Mouse (Mus musculus) intestine, embryonic 14.5 days (tissue): ENCODE measurements around the gene Lrfn3. TPM values are rescaled to one million over a fixed set of nuclear protein-coding genes. Genes with fewer than 3 reads are reported as not detected.

Experiments used
- ATAC-seq: fragments of 200-750 bp; cut with Nextera tagmentation; replicated peaks from 2 replicates; pipeline ENCODE4 v1.8.0; 2017; ENCODE audit warnings: low read depth, moderate number of reproducible peaks, moderate TSS enrichment, moderate library complexity; ENCODE audit not compliant: low FRiP score, low TSS enrichment
- DNase-seq: peaks from one replicate; pipeline ENCODE4 v3.0.0-alpha.2; 2018; ENCODE audit warnings: low spot score
- H3K27ac ChIP-seq: fragments of 300-500 bp; sonication (generic); 2 replicates; pipeline ENCODE4 v1.5.1; 2014; ENCODE audit warnings: low read depth, mild to moderate bottlenecking, control low read depth
- H3K27me3 ChIP-seq: fragments of 300-500 bp; sonication (generic); replicated peaks from 2 replicates; pipeline ENCODE4 v1.6.1; 2014; ENCODE audit warnings: low read length, control low read depth; ENCODE audit not compliant: control insufficient read depth, insufficient read depth
- H3K36me3 ChIP-seq: fragments of 300-500 bp; sonication (generic); 2 replicates; pipeline ENCODE4 v1.6.1; 2014; ENCODE audit warnings: low read length, control low read depth; ENCODE audit not compliant: control insufficient read depth, insufficient read depth
- H3K4me1 ChIP-seq: fragments of 300-500 bp; sonication (generic); replicated peaks from 2 replicates; pipeline ENCODE4 v1.6.1; 2014; ENCODE audit warnings: low read length, control low read depth, mixed read lengths; ENCODE audit not compliant: control insufficient read depth, insufficient read depth
- H3K4me2 ChIP-seq: fragments of 300-500 bp; sonication (generic); 2 replicates; pipeline ENCODE4 v1.6.1; 2014; ENCODE audit warnings: low read length
- H3K4me3 ChIP-seq: fragments of 300-500 bp; sonication (generic); 2 replicates; pipeline ENCODE4 v1.5.1; 2014; ENCODE audit warnings: low read depth, low read length, control low read depth, mixed read lengths
- H3K9ac ChIP-seq: fragments of 300-500 bp; sonication (generic); 2 replicates; pipeline ENCODE4 v1.6.1; 2014; ENCODE audit warnings: mild to moderate bottlenecking, low read length
- H3K9me3 ChIP-seq: fragments of 300-500 bp; sonication (generic); 2 replicates; pipeline ENCODE4 v1.6.1; 2016; ENCODE audit warnings: low read length, control low read depth; ENCODE audit not compliant: control insufficient read depth
- WGBS: fragments of 180-500 bp; shearing (Covaris S2); extraction: QIAGEN DNeasy Blood & Tissue Kit; methylation state at CpG from one replicate; pipeline ENCODE4 v1.1.7; 2014; 5-methylcytosine and 5-hydroxymethylcytosine counted together
- polyA plus RNA-seq: library from polyadenylated mRNA; unstranded; fragments of >200 nt; fragmentation: Nextera tagmentation; extraction: Ambion mirVana; gene quantifications from 2 replicates; pipeline ENCODE4 v1.2.1, GENCODE M21; 2014

The Lrfn3 gene
- polyA plus RNA-seq, 1 experiment from 2014 or later: 4.4 TPM

DNA sequence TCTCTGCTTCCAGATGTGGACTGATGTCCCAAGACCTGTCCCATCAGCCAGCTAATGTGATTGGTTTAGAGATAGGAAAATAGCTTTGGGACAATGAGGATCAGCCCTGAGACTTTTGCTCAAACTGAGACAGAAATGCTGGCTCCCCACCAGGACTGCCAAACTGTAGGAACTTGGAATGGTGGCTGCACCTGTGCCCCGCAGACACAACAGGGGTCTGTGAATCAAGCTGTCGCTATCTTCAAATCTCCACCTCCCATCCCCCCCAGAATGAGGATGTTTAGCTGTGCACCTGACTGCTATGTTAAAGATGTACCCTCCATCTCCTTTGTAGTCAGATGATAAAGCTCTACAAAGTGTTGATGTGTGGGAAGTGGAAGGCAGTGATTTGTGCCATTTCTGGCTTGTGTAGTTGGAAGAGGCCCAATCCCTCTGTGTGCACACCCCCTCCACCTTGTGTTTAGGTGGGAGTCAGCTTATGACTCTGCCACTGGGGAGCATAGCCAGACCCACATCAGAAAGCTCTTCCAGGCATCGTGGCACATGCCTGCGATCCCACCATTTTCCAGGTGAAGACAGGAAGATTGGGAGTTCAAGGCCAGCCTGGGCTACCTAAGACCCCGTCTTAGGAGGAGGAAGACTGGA, 38.1 kb downstream of the Lrfn3 start:
- H3K27ac ChIP-seq: no peak overlapping the region
- H3K9ac ChIP-seq: no peak overlapping the region
- H3K4me2 ChIP-seq: no peak overlapping the region
- ATAC-seq (no peak), DNase-seq (no peak)
- WGBS: 78% methylated on average over 5 of the region's 5 CpGs
- H3K4me3 ChIP-seq: no peak overlapping the region
- H3K4me1 ChIP-seq: peaks cover 13% of the 10 kb centered on the region
- H3K27me3 ChIP-seq: no peaks in the 10 kb centered on the region
- H3K9me3 ChIP-seq: no peaks in the 10 kb centered on the region
- H3K36me3 ChIP-seq: no peaks in the 10 kb centered on the region

DNA sequence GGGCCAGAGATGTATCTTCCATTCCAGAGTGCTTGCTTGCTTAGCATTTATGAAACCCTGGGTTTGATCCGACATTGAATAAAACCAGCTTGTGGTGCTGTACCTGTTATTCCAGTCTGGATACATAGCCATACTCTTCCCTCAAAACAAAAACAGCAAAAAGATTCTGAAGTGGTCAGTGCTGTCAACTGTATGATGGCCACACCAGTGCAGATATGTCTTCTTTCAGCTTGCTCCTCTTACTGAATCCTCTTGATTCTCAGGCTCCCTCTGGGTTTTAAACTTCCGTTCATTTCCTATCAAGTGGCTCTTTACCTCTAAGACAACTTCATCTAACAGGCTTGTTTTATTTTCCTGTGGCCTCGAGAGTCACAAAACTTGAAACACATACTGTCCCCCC, 38.8 kb downstream of the Lrfn3 start, which contains the start of gene Sdhaf1:
TSS of gene Sdhaf1 (minus strand) at position 101 of the 400 bp plus-strand sequence.
- Histone ChIP-seq H3K36me3 (no peaks in the 10 kb centered on the region), H3K27me3 (no peaks in the 10 kb centered on the region), H3K9ac (peak within 1 kb of the TSS; percentile 44), H3K4me1 (peaks cover 13% of the 10 kb centered on the region), H3K4me3 (peak within 1 kb of the TSS; percentile 68), H3K9me3 (no peaks in the 10 kb centered on the region), H3K4me2 (peak within 1 kb of the TSS; percentile 74), H3K27ac (peak within 1 kb of the TSS; percentile 79; the same call in 1 of the 2 replicates)
- DNase-seq (no peak), ATAC-seq (no peak)
- 79% methylated on average over 3 of the region's 3 CpGs for whole genome bisulfite sequencing

DNA sequence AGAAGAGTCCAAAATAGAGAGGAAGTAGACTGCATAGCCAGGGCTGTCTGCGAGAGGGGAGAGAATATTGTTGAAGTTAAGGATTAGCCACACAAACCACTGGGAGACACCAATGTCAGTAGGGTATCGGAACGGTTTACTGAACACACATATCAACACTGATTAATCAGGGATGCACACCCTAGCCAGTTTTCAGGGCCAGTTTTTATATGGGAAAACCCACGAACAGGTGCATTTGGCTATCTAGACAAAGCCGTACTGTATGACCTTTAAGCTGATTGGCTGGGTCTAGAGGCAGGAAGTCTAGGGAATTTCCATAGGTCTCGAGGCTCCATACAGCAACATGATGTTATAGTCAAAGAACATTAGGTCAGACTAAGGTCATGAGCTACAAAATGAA, 39.7 kb downstream of the Lrfn3 start:
- no peak for DNase-seq
- no peaks in the 10 kb centered on the region for H3K9me3 ChIP-seq
- 34% methylated on average over 6 of the region's 6 CpGs for WGBS
- H3K4me1 ChIP-seq: peaks cover 13% of the 10 kb centered on the region
- no peaks in the 10 kb centered on the region for H3K27me3 ChIP-seq
- H3K9ac ChIP-seq: peak overlapping the region; percentile 44
- no peak for ATAC-seq
- peak overlapping the region; percentile 79; the same call in 1 of the 2 replicates for H3K27ac ChIP-seq
- no peaks in the 10 kb centered on the region for H3K36me3 ChIP-seq
- peak overlapping the region; percentile 68 for H3K4me3 ChIP-seq
- peak overlapping the region; percentile 74 for H3K4me2 ChIP-seq

DNA sequence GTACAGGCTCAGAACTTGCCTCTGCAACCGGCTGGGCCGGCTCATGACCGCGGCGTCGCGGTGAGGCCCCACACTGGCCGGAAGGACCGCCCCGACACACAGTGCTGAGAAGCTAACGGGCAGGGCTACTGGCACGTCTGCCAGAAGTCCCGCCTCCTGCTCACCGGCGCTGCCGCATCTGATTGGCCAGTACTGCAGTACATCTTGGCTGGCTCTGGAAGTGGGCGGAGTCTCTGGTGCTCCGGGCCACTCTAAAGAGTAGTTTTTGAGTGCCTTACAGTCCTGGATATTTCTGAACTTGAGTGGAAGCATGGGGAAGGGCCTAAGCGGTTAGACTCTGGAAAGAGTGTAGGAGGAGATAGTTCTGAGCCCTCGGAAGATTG, 40.3 kb downstream of the Lrfn3 start:
- Histone ChIP-seq H3K27ac (peak overlapping the region; percentile 81), H3K9ac (peak overlapping the region; percentile 71), H3K4me1 (peaks cover 13% of the 10 kb centered on the region), H3K4me2 (peak overlapping the region; percentile 74), H3K9me3 (no peaks in the 10 kb centered on the region), H3K4me3 (peak overlapping the region; percentile 68), H3K36me3 (no peaks in the 10 kb centered on the region), H3K27me3 (no peaks in the 10 kb centered on the region)
- WGBS: under 1% methylated on average over 20 of the region's 20 CpGs
- ATAC-seq: peak; percentile 99
- DNase-seq: peak; percentile 93

DNA sequence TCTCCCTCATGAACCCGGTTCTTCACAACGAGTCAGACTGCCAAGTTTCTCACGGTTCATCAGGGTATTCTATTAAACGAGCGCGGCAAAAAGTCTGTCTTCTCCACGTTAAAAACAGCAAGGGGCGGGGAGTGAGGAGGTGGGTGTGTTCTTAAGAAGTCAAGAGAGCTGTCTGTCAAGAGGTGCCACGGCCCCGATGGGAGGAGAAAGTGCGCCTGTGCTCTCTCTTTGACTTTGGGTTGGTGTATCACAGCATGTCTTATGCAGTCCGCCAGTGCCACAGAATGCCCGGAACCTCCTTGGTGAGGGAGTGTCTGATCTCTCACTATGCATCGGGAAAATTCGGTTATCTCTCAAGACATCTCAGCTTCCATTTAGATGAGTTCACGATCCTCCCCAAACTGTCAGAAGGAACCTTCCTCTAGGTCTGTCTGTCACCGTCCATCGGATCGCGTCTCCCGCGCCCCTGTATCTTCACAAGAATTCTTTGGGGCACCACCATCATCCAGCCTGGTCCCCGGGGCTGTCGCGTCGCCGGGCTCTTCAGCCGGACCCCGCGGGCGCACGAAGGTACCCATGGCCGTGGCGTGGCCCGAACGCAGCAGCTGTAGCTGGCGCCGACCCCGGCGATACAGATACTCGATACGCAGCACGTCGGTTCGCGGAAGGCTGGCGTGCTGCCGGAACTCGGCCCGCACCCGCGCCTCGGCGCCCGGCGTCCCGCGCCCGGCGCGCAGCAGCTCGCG, 40.9 kb downstream of the Lrfn3 start, which contains the start of gene E130208F15Rik:
TSS of gene E130208F15Rik (plus strand) at position 202 of the 746 bp plus-strand sequence.
- H3K36me3 ChIP-seq: 0 out of 2 replicates have a peak, but pooled peaks cover 4% of the 10 kb centered on the region
- DNase-seq (peak; percentile 78), ATAC-seq (peak; percentile 63)
- peak within 1 kb of the TSS; percentile 81 for H3K27ac ChIP-seq
- peaks cover 13% of the 10 kb centered on the region for H3K4me1 ChIP-seq
- under 1% methylated on average over 63 of the region's 63 CpGs for WGBS
- no peaks in the 10 kb centered on the region for H3K9me3 ChIP-seq
- H3K4me3 ChIP-seq: peak within 1 kb of the TSS; percentile 68
- peak within 1 kb of the TSS; percentile 71 for H3K9ac ChIP-seq
- H3K4me2 ChIP-seq: peak within 1 kb of the TSS; percentile 74
- no peaks in the 10 kb centered on the region for H3K27me3 ChIP-seq

DNA sequence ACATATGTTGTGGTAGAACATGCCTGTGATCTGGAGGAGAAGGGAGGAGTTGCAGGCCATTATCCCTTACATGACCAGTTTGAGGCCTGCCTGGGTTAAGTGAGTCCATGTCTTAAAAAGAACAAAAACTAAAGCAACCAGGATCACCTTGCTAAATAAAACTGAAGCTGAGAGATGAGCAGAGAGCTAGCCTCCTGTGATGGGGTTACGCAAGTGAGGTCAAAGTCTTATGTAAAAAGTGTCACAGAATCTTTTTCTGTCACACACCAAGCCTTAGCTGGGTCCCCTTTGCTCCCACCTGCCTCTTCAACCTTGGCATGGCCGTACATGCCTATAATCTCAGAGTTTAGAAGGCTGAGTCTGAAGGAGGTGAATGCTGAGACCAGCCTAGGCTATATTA, 41.6 kb downstream of the Lrfn3 start:
- WGBS: 76% methylated on average over 2 of the region's 2 CpGs

DNA sequence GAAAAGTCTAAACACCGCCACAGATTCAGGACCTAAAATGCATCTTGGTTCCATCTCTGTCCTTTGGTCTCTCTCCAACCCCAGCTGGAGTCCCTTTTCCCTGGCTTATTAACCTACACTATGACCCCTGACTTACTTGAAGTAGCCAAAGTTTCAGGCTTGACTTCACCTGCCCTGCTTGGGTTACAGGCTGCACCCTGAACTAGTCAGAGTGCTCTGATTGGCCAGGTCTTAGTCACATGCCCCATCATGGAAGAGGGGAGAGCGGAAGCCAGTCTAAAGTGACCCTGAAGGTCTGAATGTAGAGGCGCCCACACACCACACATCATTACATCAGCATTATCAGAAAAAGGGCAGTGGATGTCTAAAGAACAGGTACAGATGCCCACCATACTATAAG, 44.4 kb downstream of the Lrfn3 start:
- Histone ChIP-seq H3K4me1 (peaks cover 26% of the 10 kb centered on the region), H3K4me3 (no peak overlapping the region), H3K27me3 (no peaks in the 10 kb centered on the region), H3K9ac (no peak overlapping the region), H3K9me3 (no peaks in the 10 kb centered on the region), H3K4me2 (no peak overlapping the region), H3K36me3 (0 out of 2 replicates have a peak, but pooled peaks cover 7% of the 10 kb centered on the region), H3K27ac (no peak overlapping the region)
- DNase-seq: no peak
- no peak for ATAC-seq
- WGBS: 92% methylated on average over 3 of the region's 3 CpGs

More for the DNA sequence above, 41.6 kb downstream of the Lrfn3 start:
- Histone ChIP-seq H3K27me3 (no peaks in the 10 kb centered on the region), H3K4me2 (peak overlapping the region; percentile 74), H3K27ac (no peak overlapping the region), H3K4me3 (peak overlapping the region; percentile 68; the same call in 1 of the 2 replicates), H3K9ac (peak overlapping the region; percentile 71), H3K9me3 (no peaks in the 10 kb centered on the region), H3K4me1 (peaks cover 15% of the 10 kb centered on the region), H3K36me3 (0 out of 2 replicates have a peak, but pooled peaks cover 7% of the 10 kb centered on the region)
- DNase-seq: no peak
- no peak for ATAC-seq

DNA sequence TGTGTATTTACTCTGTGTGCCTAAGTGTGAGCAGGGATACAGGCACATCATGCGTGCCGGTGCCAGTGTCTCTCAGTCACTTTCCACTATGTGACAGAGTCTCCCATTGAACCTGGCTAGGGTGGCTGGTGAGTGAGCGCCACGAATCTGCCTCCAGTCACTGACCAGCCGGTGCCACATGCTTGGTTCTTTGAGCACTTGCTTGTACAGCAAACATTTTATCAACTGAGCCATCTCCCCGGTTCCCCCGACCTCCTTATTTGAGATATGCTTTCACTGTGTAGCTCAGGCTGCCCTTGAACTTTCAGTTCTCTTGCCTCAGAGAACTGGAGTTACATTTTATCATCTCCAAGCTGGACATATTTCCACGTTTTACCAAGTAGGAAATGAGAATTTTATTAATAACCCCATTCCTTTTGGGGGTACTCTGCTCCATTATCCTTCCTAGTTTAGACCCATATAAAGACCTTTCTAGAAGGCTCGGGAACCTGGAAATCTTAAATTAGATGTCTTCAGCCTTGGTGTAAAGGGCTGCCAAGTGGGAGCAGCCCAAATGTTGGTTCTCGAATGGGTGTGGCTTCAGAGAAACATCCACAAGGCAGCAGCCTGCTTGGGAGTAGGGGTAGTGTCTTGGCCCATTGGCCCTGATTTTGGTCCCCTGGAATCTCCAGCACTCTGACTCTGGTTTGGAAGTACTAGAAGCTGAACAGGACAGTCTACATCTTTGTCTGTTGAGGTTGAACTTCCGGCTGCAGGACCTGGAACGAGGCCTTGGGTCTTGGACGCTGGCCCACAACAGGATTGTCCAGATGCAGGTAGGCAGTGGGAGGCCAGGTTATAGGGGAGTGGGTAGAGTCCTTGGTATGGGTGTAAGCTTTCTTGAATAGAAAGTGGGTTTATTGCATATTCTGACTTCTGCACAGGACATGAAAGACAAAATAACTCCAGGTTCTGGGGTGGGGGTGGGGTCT, 46.7 kb downstream of the Lrfn3 start:
- Histone ChIP-seq H3K9ac (no peak overlapping the region; the same call in 1 of the 2 replicates), H3K27me3 (no peaks in the 10 kb centered on the region), H3K9me3 (no peaks in the 10 kb centered on the region), H3K4me3 (peak overlapping the region; percentile 36), H3K4me2 (peak overlapping the region; percentile 49), H3K36me3 (peaks cover 17% of the 10 kb centered on the region; the same call in 1 of the 2 replicates), H3K4me1 (peaks cover 14% of the 10 kb centered on the region), H3K27ac (no peak overlapping the region)
- DNase-seq (no peak), ATAC-seq (no peak)
- 67% methylated on average over 13 of the region's 13 CpGs for WGBS
